Mouse (Mus musculus) thymus, adult 2 months (tissue): ENCODE data around the gene Arhgap45. TPM values are rescaled to one million over a fixed set of nuclear protein-coding genes. Genes with fewer than 3 reads are reported as not detected.
A peak's percentile ranks its signal among the peaks of the same experiment; 100 is the strongest.

Experiments used
- DNase-seq: peaks from one replicate; pipeline ENCODE4 v3.0.0; 2021
- H3K27ac ChIP-seq: fragments of 200-500 bp; 2 replicates; pipeline ENCODE4 v1.5.1; 2012; ENCODE audit warnings: low read length, control low read depth; ENCODE audit not compliant: control insufficient read depth, insufficient read depth
- H3K27me3 ChIP-seq: fragments of 200-500 bp; 2 replicates; pipeline ENCODE4 v1.6.1; 2012; ENCODE audit warnings: mild to moderate bottlenecking, low read length, moderate library complexity, mixed read lengths; ENCODE audit not compliant: control insufficient read depth, insufficient read depth
- H3K36me3 ChIP-seq: fragments of 200-500 bp; 2 replicates; pipeline ENCODE4 v1.6.1; 2012; ENCODE audit warnings: mild to moderate bottlenecking, low read length, moderate library complexity; ENCODE audit not compliant: control insufficient read depth, insufficient read depth
- H3K4me1 ChIP-seq: fragments of 200-500 bp; replicated peaks from 2 replicates; pipeline ENCODE4 v1.6.1; 2012; ENCODE audit warnings: low read length; ENCODE audit not compliant: control insufficient read depth, insufficient read depth
- H3K4me3 ChIP-seq: fragments of 200-500 bp; 2 replicates; pipeline ENCODE4 v1.5.1; 2012; ENCODE audit warnings: mild to moderate bottlenecking, low read length, control low read depth, moderate library complexity; ENCODE audit not compliant: control insufficient read depth, insufficient read depth
- CTCF ChIP-seq: fragments of 200-500 bp; IDR thresholded peaks from 2 replicates; pipeline ENCODE4 v1.5.1; 2012; ENCODE audit warnings: mild to moderate bottlenecking, control low read depth, low read length, moderate library complexity, borderline replicate concordance; ENCODE audit not compliant: control insufficient read depth, poor library complexity, insufficient read depth; ENCODE audit errors: extremely low read depth
- POLR2A ChIP-seq: fragments of 200-500 bp; IDR thresholded peaks from 2 replicates; pipeline ENCODE4 v1.6.1; 2012; ENCODE audit warnings: mild to moderate bottlenecking, low read length, control low read depth, moderate library complexity; ENCODE audit not compliant: control insufficient read depth, poor library complexity, insufficient read depth; ENCODE audit errors: extremely low read depth
- WGBS: fragments of 180-500 bp; shearing (Covaris S2); methylation state at CpG from one replicate; pipeline ENCODE4 v1.1.7; 2018; 5-methylcytosine and 5-hydroxymethylcytosine counted together
- polyA plus RNA-seq: library from polyadenylated mRNA; depleted of rRNA; stranded (reverse); fragments of >200 nt; gene quantifications from 2 replicates; pipeline ENCODE4 v1.2.3, GENCODE M21; 2012; rRNA removed

Arhgap45 gene
- 1,362 and 1,504 TPM in 2 replicates for polyA plus RNA-seq

- no peak for TF ChIP-seq CTCF
- TF ChIP-seq POLR2A = peak; percentile 98
These were observed at the start of gene Arhgap45 for GRCm38 (mm10) chr10:80016511-80016910. Arhgap45 (plus strand) TSS chr10:80016653.

DNA sequence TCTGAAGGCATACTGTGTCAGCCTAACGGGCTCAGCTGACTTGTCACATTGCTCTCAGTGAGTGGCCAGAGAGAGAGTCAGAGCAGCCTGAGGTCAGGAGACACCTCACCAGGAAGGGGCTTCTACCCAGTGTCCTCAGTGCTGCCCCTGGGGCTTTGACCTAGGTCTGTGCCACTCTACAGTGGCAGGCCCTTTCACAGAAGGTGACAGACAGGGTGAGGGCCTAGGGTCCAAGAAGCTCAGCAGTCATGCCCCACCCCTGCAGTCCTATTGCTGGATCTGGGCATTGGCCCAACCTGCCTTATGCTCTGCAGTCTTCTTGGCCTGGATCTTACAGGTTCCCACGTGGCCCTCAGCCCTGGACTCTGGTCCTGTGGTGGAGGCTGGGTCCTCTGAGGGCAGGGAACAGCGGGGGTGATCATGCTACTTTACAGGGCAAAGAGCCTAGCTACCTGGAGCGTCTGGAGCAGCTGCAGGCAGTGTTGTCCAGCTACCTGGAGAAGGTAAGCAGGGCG is 49.5 kb upstream of the Arhgap45 start:
- WGBS = 95% methylated on average over 5 of the region's 5 CpGs
- Histone ChIP-seq H3K36me3 (peaks cover 5% of the 10 kb centered on the region; the same call in 1 of the 2 replicates), H3K4me3 (no peak overlapping the region), H3K27ac (no peak overlapping the region), H3K4me1 (no peaks in the 10 kb centered on the region), H3K27me3 (peaks cover 8% of the 10 kb centered on the region; the same call in 1 of the 2 replicates)
- no peak for DNase-seq
- no peak for TF ChIP-seq CTCF
- TF ChIP-seq POLR2A = no peak

More at GRCm38 (mm10) chr10:80016511-80016910, at the start of gene Arhgap45:
- Histone ChIP-seq H3K27ac (peak within 1 kb of the TSS; percentile 99), H3K27me3 (no peaks in the 10 kb centered on the region), H3K4me1 (peaks cover 41% of the 10 kb centered on the region), H3K36me3 (peaks cover 35% of the 10 kb centered on the region), H3K4me3 (peak within 1 kb of the TSS; percentile 83)
- WGBS = 3% methylated on average over 11 of the region's 11 CpGs
- DNase-seq = peak; percentile 91

DNA sequence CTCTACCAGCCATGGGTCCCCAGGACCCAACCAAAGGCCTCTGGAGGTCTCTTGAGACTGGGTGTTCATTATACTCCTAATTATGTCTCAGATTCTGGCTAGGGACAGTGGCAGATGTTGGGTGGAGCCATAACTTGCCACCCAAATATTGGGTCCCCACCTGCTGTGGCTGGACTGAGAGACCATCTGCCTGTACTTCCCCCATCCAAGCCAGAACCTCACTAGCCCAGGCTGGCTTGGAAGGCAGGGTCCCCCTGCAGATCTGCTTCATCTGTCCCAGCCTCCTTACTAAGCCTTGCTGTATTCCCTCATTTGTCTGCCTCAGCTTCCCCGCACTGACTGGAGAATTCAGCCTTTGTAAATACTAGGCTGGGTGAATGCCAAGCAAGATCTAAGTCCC is 48.3 kb upstream of the Arhgap45 start:
- H3K36me3 ChIP-seq = peaks cover 5% of the 10 kb centered on the region; the same call in 1 of the 2 replicates
- no peak overlapping the region for H3K4me3 ChIP-seq
- H3K27ac ChIP-seq = no peak overlapping the region
- peaks cover 8% of the 10 kb centered on the region; the same call in 1 of the 2 replicates for H3K27me3 ChIP-seq
- no peaks in the 10 kb centered on the region for H3K4me1 ChIP-seq
- DNase-seq = no peak
- 100% methylated on average over 1 of the region's 1 CpGs for WGBS
- no peak for TF ChIP-seq CTCF

DNA sequence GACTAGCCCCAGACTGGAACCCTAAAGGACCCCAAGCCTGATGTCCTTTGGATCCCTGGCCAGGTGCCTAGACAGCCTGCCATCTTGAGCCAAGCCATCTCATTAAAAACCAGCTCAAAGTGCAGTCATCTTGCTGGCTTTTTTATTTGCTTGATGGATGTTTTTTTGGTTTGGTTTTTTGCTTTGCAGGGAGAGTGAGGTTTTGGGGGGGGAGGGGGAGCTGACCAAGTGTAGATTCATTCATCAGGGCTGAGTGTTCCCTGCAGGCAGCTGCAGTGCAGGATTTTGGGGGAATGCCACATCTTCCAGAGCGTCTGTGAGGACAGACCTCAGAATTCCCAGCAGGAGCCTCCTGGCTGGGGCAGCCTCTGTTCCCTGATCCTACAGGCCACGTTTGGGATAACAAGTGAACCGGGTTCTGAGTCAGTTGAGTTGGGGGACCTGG is 47.3 kb upstream of the Arhgap45 start:
- no peak for DNase-seq
- H3K4me1 ChIP-seq = no peaks in the 10 kb centered on the region
- H3K36me3 ChIP-seq = peaks cover 5% of the 10 kb centered on the region; the same call in 1 of the 2 replicates
- TF ChIP-seq CTCF (no peak), POLR2A (no peak)
- no peak overlapping the region for H3K4me3 ChIP-seq
- H3K27me3 ChIP-seq = peaks cover 8% of the 10 kb centered on the region; the same call in 1 of the 2 replicates
- WGBS = 75% methylated on average over 3 of the region's 3 CpGs
- H3K27ac ChIP-seq = no peak overlapping the region

DNA sequence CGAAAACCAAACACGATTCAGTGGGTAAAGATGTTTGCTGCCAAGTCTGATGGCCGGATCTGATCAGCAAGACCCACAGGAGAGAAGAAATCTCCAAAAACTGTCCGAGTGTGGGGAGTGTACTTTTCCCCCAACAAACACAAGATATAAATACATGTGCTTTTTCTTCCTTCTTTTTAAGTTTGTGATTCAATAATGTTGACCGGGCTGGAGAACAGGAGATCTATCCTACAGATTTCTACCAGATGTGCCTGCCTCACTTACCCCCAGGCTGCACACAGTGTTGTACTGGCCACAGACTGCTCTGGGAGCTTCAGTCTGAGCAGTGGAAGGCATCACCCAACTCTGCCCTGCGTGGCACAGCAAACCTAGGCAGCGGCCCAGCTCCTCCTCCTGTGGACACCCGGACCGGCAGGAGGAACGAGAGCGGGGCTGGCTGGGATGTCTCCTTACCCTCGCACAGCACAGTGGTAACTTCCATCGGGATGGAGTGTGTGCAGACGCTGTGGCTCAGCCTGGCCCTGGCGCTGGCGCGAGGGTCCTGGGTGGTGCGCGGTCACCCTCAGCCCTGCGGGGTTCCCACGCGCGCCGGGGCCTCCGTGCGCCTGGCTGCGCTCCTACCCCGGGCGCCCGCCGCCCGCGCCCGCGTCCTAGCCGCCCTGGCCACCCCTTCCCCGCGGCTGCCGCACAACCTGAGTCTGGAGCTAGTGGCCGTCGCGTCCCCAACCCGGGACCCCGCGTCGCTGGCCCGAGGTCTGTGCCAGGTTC is 45.9 kb upstream of the Arhgap45 start, which contains the start of gene Grin3b:
Gene Grin3b, plus strand, starts transcription at position 301 of the 768 bp plus-strand sequence.
- DNase-seq = no peak
- H3K4me1 ChIP-seq = no peaks in the 10 kb centered on the region
- no peak within 1 kb of the TSS for H3K4me3 ChIP-seq
- no peak within 1 kb of the TSS for H3K27ac ChIP-seq
- TF ChIP-seq POLR2A = no peak
- TF ChIP-seq CTCF = no peak
- 0 out of 2 replicates have a peak, but pooled peaks cover 6% of the 10 kb centered on the region for H3K36me3 ChIP-seq
- 10% methylated on average over 47 of the region's 47 CpGs for WGBS
- H3K27me3 ChIP-seq = peaks cover 8% of the 10 kb centered on the region; the same call in 1 of the 2 replicates

DNA sequence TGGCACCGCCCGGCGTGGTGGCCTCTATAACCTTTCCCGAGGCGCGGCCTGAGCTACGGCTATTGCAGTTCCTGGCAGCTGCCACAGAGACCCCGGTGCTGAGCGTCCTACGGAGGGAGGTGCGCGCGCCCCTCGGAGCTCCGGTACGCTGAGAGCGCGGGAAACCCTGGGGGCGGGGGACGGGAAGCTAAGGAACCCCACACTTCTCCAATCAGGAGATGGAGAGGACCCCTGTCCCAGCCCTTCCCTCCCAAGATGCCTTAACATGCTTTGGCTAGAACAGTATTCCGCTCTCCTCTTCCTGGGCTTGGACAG is 45.3 kb upstream of the Arhgap45 start:
- no peak for DNase-seq

More for the DNA sequence above, 45.3 kb upstream of the Arhgap45 start:
- TF ChIP-seq CTCF = no peak
- TF ChIP-seq POLR2A = no peak
- Histone ChIP-seq H3K4me3 (no peak overlapping the region), H3K27ac (no peak overlapping the region), H3K36me3 (0 out of 2 replicates have a peak, but pooled peaks cover 8% of the 10 kb centered on the region), H3K27me3 (peaks cover 8% of the 10 kb centered on the region; the same call in 1 of the 2 replicates), H3K4me1 (no peaks in the 10 kb centered on the region)
- 15% methylated on average over 21 of the region's 21 CpGs for WGBS
